Mouse (Mus musculus) 416B (cell line): ENCODE measurements around the gene Csf3.
"Not testable (repeated sequence)": the region's sequence is repeated elsewhere in the genome, so short reads cannot be mapped to it uniquely, and the experiment has no call there.

Experiments used
- DNase-seq: peaks from one replicate; pipeline ENCODE4 v3.0.0; 2011; ENCODE audit warnings: low read depth

The Csf3 gene

GRCm38 (mm10) chr11:98701213-98701670, at the start of gene Csf3:
Csf3 (plus strand) TSS chr11:98701263.
- no peak for DNase-seq

GRCm38 (mm10) chr11:98655076-98655475, 46.0 kb upstream of the Csf3 start:
- DNase-seq: peak; percentile 76

- peak; percentile 83 for DNase-seq
Observed at GRCm38 (mm10) chr11:98660517-98660916, 40.5 kb upstream of the Csf3 start.

- DNase-seq: no peak
Observed at GRCm38 (mm10) chr11:98664091-98664490, 37.0 kb upstream of the Csf3 start, which contains the start of gene Gsdma. Gsdma (plus strand) TSS chr11:98664351.

GRCm38 (mm10) chr11:98668984-98669383, 32.1 kb upstream of the Csf3 start:
- no peak for DNase-seq

GRCm38 (mm10) chr11:98671284-98671815, 29.7 kb upstream of the Csf3 start:
- no peak for DNase-seq

- peak; percentile 39 for DNase-seq
Observed at GRCm38 (mm10) chr11:98671857-98672256, 29.2 kb upstream of the Csf3 start.

- no peak for DNase-seq
Observed at GRCm38 (mm10) chr11:98672482-98672881, 28.6 kb upstream of the Csf3 start.

- peak; percentile 74 for DNase-seq
Observed at GRCm38 (mm10) chr11:98673136-98673535, 27.9 kb upstream of the Csf3 start.

- DNase-seq: no peak
Observed at GRCm38 (mm10) chr11:98675829-98676363, 25.2 kb upstream of the Csf3 start.

- DNase-seq: no peak
Observed at GRCm38 (mm10) chr11:98680023-98680422, 21.0 kb upstream of the Csf3 start.

GRCm38 (mm10) chr11:98680595-98680994, 20.5 kb upstream of the Csf3 start:
- not testable (repeated sequence) for DNase-seq

GRCm38 (mm10) chr11:98681186-98681585, 19.9 kb upstream of the Csf3 start:
- no peak for DNase-seq

GRCm38 (mm10) chr11:98681786-98682745, 19.0 kb upstream of the Csf3 start, which contains the start of gene Psmd3:
Psmd3 (plus strand) TSS chr11:98682554.
- DNase-seq: peak; percentile 100

- no peak for DNase-seq
Observed at GRCm38 (mm10) chr11:98682811-98683210, 18.3 kb upstream of the Csf3 start.

GRCm38 (mm10) chr11:98685642-98686041, 15.4 kb upstream of the Csf3 start:
- no peak for DNase-seq

- no peak for DNase-seq
Observed at GRCm38 (mm10) chr11:98686976-98687375, 14.1 kb upstream of the Csf3 start.

GRCm38 (mm10) chr11:98688009-98688408, 13.1 kb upstream of the Csf3 start:
- DNase-seq: no peak

- DNase-seq: no peak
Observed at GRCm38 (mm10) chr11:98693201-98693600, 7.9 kb upstream of the Csf3 start.

- no peak for DNase-seq
Observed at GRCm38 (mm10) chr11:98693746-98694145, 7.3 kb upstream of the Csf3 start.

GRCm38 (mm10) chr11:98694301-98694700, 6.8 kb upstream of the Csf3 start:
- DNase-seq: no peak

- DNase-seq: no peak
Observed at GRCm38 (mm10) chr11:98695408-98695807, 5.7 kb upstream of the Csf3 start.
